Mouse (Mus musculus) G1E (cell line): ENCODE results near the gene Sugct. TPM values are rescaled to one million over a fixed set of nuclear protein-coding genes. Genes with fewer than 3 reads are reported as not detected.

Source experiments
- ATAC-seq: 2 replicates; pipeline ENCODE4 v1.8.0; 2016; ENCODE audit warnings: mild to moderate bottlenecking; ENCODE audit not compliant: insufficient number of reproducible peaks, poor library complexity, low FRiP score, severe bottlenecking; ENCODE audit errors: extremely low read depth
- DNase-seq: peaks from one replicate; pipeline ENCODE4 v3.0.0; 2012; ENCODE audit warnings: low spot score
- H3K27me3 ChIP-seq: 2 replicates; pipeline ENCODE4 v1.6.1; 2012; ENCODE audit warnings: mild to moderate bottlenecking, low read length, inconsistent platforms; ENCODE audit not compliant: insufficient read depth
- H3K36me3 ChIP-seq: replicated peaks from 2 replicates; pipeline ENCODE3; 2012; ENCODE audit warnings: mild to moderate bottlenecking, inconsistent platforms
- H3K4me1 ChIP-seq: 2 replicates; pipeline ENCODE4 v1.6.1; 2012; ENCODE audit warnings: low read depth, low read length, inconsistent platforms, mixed read lengths; ENCODE audit not compliant: insufficient read depth
- H3K4me3 ChIP-seq: 2 replicates; pipeline ENCODE4 v1.5.1; 2012; ENCODE audit warnings: low read depth, mild to moderate bottlenecking, inconsistent platforms, low read length, moderate library complexity, mixed read lengths
- H3K9me3 ChIP-seq: replicated peaks from 2 replicates; pipeline ENCODE4 v1.6.1; 2012; ENCODE audit warnings: inconsistent platforms
- CTCF ChIP-seq: IDR thresholded peaks from 2 replicates; pipeline ENCODE4 v1.5.1; 2012; ENCODE audit warnings: low read depth, low read length, inconsistent platforms, mixed read lengths
- GATA1 ChIP-seq: IDR thresholded peaks from 2 replicates; pipeline ENCODE4 v1.6.1; 2012; ENCODE audit warnings: borderline replicate concordance, low read length, inconsistent platforms, mixed read lengths
- GATA2 ChIP-seq: IDR thresholded peaks from 2 replicates; pipeline ENCODE4 v1.6.1; 2012; ENCODE audit warnings: low read depth, low read length, inconsistent platforms, borderline replicate concordance
- POLR2AphosphoS5 ChIP-seq: IDR thresholded peaks from 2 replicates; pipeline ENCODE4 v1.6.1; 2012; ENCODE audit warnings: low read depth, low read length, inconsistent platforms; ENCODE audit not compliant: insufficient replicate concordance
- TAL1 ChIP-seq: conservative IDR thresholded peaks from 2 replicates; pipeline ENCODE4 v1.6.1; 2012; ENCODE audit warnings: low read depth, low read length, inconsistent platforms, mixed read lengths
- polyA plus RNA-seq: library from polyadenylated mRNA; stranded (reverse); fragments of >175 nt; gene quantifications from 2 replicates; pipeline ENCODE4 v1.2.3, GENCODE M21; 2012
- total RNA-seq, 2 experiments: library from RNA; stranded (forward) in 1 of 2; stranded (reverse) in 1 of 2; fragments of 200-1000 nt in 1 of 2; fragments of >200 nt in 1 of 2; fragmentation: Nextera tagmentation in 1 of 2; gene quantifications; 2 replicates each; pipeline ENCODE4 v1.2.3; 2014 to 2017

Gene Sugct
- total and polyA plus RNA-seq, 3 experiments = 1.1 to 4.8 (median 1.8) TPM

DNA sequence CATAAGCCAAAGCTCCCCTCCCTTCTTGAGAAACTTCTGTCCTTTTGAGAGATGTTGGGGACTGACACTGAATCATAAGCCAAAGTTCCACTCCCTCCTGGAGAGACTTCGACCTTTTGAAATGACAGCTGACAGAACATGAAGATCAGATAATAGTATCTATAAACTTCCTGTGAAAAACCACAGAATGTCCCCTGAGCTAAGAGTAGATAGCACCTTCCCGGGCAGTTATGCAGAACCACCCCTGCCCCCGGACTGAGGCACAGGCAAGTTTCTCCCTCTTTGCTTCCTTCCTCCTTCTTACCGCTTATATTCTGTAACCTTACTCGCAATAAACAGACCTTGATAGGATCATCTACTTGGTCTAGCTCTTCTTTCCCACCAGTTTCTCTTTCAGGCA, 68.2 kb downstream of the Sugct start:
- peaks cover 3% of the 10 kb centered on the region; the same call in 1 of the 2 replicates for H3K27me3 ChIP-seq
- H3K4me1 ChIP-seq = peaks cover 5% of the 10 kb centered on the region
- TF ChIP-seq GATA1 = no peak
- no peak for TF ChIP-seq GATA2
- DNase-seq (no peak), ATAC-seq (peak; percentile 34)
- H3K9me3 ChIP-seq = no peaks in the 10 kb centered on the region
- H3K36me3 ChIP-seq = no peaks in the 10 kb centered on the region
- H3K4me3 ChIP-seq = no peak overlapping the region

DNA sequence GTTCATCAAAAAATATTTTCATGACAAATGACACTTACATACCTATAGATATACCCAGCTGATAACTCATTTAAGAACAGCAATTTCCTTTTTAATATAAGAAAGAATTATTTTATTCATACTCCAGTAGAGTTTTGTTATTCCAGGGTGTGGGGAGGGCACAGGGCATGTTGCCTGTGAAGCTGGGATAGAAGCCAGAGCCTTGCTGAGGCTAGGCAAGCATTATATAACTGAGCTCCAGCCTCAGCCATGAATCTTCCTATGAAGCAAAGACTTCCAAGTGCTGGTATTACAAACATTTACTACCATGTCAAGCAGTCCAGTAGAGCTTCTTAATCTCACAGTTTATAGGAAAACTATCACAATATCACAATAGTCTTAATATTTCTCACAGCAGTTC, 70.4 kb downstream of the Sugct start:
- no peaks in the 10 kb centered on the region for H3K36me3 ChIP-seq
- DNase-seq (no peak), ATAC-seq (no peak)
- H3K27me3 ChIP-seq = peaks cover 3% of the 10 kb centered on the region; the same call in 1 of the 2 replicates
- no peak overlapping the region for H3K4me3 ChIP-seq
- H3K9me3 ChIP-seq = no peaks in the 10 kb centered on the region
- TF ChIP-seq POLR2AphosphoS5 = no peak
- no peak for TF ChIP-seq TAL1
- no peak for TF ChIP-seq CTCF
- TF ChIP-seq GATA2 = no peak
- TF ChIP-seq GATA1 = no peak
- peaks cover 5% of the 10 kb centered on the region for H3K4me1 ChIP-seq

DNA sequence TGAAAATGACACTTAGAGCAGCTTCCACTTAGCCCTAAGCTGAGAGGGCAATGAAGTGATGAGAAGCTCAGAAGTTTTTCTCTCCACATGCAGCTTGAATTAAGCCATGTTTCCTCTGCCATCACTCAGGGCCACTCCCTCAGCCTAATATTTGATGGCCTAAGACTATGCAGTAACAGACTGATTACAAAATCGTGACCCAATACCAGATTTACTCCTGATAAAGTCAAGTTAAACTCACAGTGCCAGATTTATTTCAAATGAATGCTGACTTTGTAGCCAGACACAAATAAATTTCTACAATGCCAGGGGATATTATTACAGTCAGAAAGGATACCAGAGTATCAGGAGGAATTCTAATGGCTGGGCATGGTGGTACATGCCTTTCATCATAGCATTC, 89.1 kb downstream of the Sugct start:
- Histone ChIP-seq H3K4me1 (no peaks in the 10 kb centered on the region), H3K27me3 (peaks cover 3% of the 10 kb centered on the region; the same call in 1 of the 2 replicates), H3K36me3 (no peaks in the 10 kb centered on the region), H3K4me3 (no peak overlapping the region), H3K9me3 (no peaks in the 10 kb centered on the region)
- ATAC-seq (no peak), DNase-seq (no peak)
- TF ChIP-seq GATA1 = no peak
- no peak for TF ChIP-seq TAL1
- TF ChIP-seq GATA2 = no peak
- TF ChIP-seq POLR2AphosphoS5 = no peak
- no peak for TF ChIP-seq CTCF

DNA sequence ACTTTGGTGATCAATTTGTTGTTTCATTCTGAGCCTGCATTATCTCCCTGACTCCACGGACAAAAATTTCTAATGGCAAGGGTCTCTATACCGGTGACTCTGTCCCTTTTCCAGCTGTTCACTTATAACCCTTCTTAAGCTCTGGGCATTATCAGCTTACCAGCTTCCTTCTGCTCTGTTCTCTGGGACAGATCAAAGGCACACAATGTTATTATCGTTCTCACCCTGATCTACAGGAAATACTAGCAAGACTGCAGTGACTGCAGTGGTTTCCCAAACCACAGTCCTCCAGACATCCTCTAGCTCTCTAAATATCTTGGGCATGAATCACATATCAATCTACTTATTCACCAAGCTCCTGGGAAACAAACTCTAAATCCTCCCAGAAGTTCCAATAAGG, 90.7 kb downstream of the Sugct start:
- peaks cover 3% of the 10 kb centered on the region; the same call in 1 of the 2 replicates for H3K27me3 ChIP-seq
- no peak overlapping the region for H3K4me3 ChIP-seq
- DNase-seq = no peak
- H3K36me3 ChIP-seq = no peaks in the 10 kb centered on the region
- no peaks in the 10 kb centered on the region for H3K9me3 ChIP-seq
- no peaks in the 10 kb centered on the region for H3K4me1 ChIP-seq
- ATAC-seq = no peak
- TF ChIP-seq GATA1 (no peak), CTCF (no peak), GATA2 (no peak), POLR2AphosphoS5 (no peak), TAL1 (no peak)

DNA sequence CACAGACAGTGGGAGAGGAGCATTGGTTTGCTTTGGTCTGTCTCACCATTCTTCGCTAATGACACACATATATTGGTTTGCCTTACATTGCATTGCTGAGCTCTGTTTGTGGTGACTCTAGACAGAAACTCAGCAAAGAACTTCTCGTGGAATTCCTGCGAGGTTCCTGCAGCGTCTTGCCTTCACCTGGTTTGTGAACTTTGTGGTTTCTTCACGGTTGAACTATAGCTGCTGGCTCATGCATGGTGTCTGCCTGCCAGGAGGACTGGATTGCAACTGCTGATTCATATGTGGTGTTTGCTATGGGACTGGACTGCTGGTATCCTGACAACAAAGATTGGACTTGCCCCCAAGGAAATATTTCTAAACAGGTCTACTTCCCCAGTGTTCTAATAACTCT, 91.6 kb downstream of the Sugct start:
- peaks cover 3% of the 10 kb centered on the region; the same call in 1 of the 2 replicates for H3K27me3 ChIP-seq
- no peaks in the 10 kb centered on the region for H3K9me3 ChIP-seq
- H3K4me1 ChIP-seq = no peaks in the 10 kb centered on the region

DNA sequence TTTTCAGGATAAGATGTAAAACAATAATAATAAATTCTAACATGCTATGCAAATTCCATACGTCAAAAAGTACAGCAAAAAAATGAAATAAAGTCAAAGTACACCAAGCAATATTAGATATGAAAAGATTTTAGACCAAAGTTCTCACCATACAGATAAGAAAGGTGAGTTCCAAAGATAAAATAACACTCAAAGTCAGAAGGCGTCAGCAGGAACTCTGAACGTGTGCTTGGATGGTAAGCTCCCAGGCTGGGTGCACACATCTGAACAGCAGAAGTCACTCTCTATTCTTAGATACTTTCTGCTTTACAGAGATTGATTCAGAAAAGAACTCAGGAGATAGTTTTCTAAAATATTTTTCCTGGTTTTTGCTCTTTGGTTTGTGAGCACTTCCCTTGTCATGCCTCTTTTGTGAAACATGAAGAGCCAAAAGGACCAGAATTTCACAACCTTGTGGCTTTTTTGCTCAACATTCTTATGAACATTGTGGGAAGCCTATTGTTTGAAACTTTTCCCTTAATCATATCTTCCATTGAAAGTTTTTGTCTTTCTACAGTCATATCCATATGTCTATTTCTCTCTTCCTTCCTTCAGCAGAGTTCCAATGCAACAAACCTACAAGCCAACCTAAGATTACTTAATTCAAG, 110.0 kb downstream of the Sugct start:
- ATAC-seq = no peak
- Histone ChIP-seq H3K4me3 (no peak overlapping the region), H3K9me3 (no peaks in the 10 kb centered on the region), H3K27me3 (no peaks in the 10 kb centered on the region), H3K36me3 (no peaks in the 10 kb centered on the region), H3K4me1 (no peaks in the 10 kb centered on the region)
- no peak for DNase-seq
- TF ChIP-seq GATA1 (no peak), GATA2 (no peak), TAL1 (no peak), CTCF (no peak), POLR2AphosphoS5 (no peak)

More for the DNA sequence above, 91.6 kb downstream of the Sugct start:
- no peaks in the 10 kb centered on the region for H3K36me3 ChIP-seq
- H3K4me3 ChIP-seq = no peak overlapping the region
- DNase-seq (no peak), ATAC-seq (no peak)
- TF ChIP-seq CTCF (no peak), POLR2AphosphoS5 (no peak), TAL1 (no peak), GATA2 (no peak), GATA1 (no peak)
